Mouse (Mus musculus) adrenal gland, postnatal 0 days (tissue): ENCODE measurements around the gene Dnajc4. TPM values are rescaled to one million over a fixed set of nuclear protein-coding genes. Genes with fewer than 3 reads are reported as not detected.

Experiments used
- polyA plus RNA-seq: library from polyadenylated mRNA; unstranded; fragments of >200 nt; fragmentation: Nextera tagmentation; extraction: Ambion mirVana; gene quantifications from 2 replicates; pipeline ENCODE4 v1.2.1, GENCODE M21; 2015

Gene Dnajc4
- polyA plus RNA-seq, result 30.8 and 47.0 TPM in 2 replicates

GRCm38 (mm10) chr19:6992011-6992858 lies at the start of gene Dnajc4:
Gene Dnajc4, minus strand, starts transcription at chr19:6992572.

GRCm38 (mm10) chr19:7039841-7040636 lies 47.7 kb upstream of the Dnajc4 start, which contains the start of gene Stip1:
Gene Stip1, minus strand, starts transcription at chr19:7039967.

GRCm38 (mm10) chr19:7019191-7019590 lies 26.8 kb upstream of the Dnajc4 start, which contains the start of gene Fermt3:
Gene Fermt3, minus strand, starts transcription at chr19:7019469.

GRCm38 (mm10) chr19:6996006-6996405 lies 3.6 kb upstream of the Dnajc4 start, which contains the start of the genes Nudt22 and Trpt1:
Gene Nudt22, minus strand, starts transcription at chr19:6996117.
Gene Trpt1, plus strand, starts transcription at chr19:6996131.

GRCm38 (mm10) chr19:6987061-6987903 lies 5.1 kb downstream of the Dnajc4 start, which contains the start of gene Vegfb:
Gene Vegfb, minus strand, starts transcription at chr19:6987651.

GRCm38 (mm10) chr19:6980381-6981093 lies 11.8 kb downstream of the Dnajc4 start, which contains the start of gene Fkbp2:
Gene Fkbp2, minus strand, starts transcription at chr19:6980501.

GRCm38 (mm10) chr19:6975537-6976521 lies 16.5 kb downstream of the Dnajc4 start, which contains the start of gene Plcb3:
Gene Plcb3, minus strand, starts transcription at chr19:6976470.

GRCm38 (mm10) chr19:6974211-6975205 lies 17.9 kb downstream of the Dnajc4 start, which contains the start of gene Ppp1r14b:
Gene Ppp1r14b, plus strand, starts transcription at chr19:6974968.

GRCm38 (mm10) chr19:6942249-6942691 lies 50.1 kb downstream of the Dnajc4 start, which contains the start of gene Gpr137:
Gene Gpr137, minus strand, starts transcription at chr19:6942480.

GRCm38 (mm10) chr19:6941372-6942248 lies 50.8 kb downstream of the Dnajc4 start, which contains the start of gene Bad:
Gene Bad, plus strand, starts transcription at chr19:6941861.

Other genes starting within 250 kb of the Dnajc4 start
- gene Rps6ka4, start 151.9 kb downstream of the Dnajc4 start, polyA plus RNA-seq, result 14.0 and 22.7 TPM in 2 replicates
- gene Ccdc88b, start 134.4 kb downstream of the Dnajc4 start, polyA plus RNA-seq, result 0.80 and 0.82 TPM in 2 replicates
- gene Trmt112, start 82.9 kb downstream of the Dnajc4 start, polyA plus RNA-seq, result 97.2 and 142 TPM in 2 replicates
- 373 and 481 TPM in 2 replicates for gene Prdx5, start 82.5 kb downstream of the Dnajc4 start, polyA plus RNA-seq
- 11.7 and 11.8 TPM in 2 replicates for gene Esrra, start 70.8 kb downstream of the Dnajc4 start, polyA plus RNA-seq
- gene Catsperz, start 67.2 kb downstream of the Dnajc4 start, polyA plus RNA-seq, result 1.5 and 5.6 TPM in 2 replicates
- 0.55 and 0.68 TPM in 2 replicates for gene Kcnk4, start 58.1 kb downstream of the Dnajc4 start, polyA plus RNA-seq
- 117 and 144 TPM in 2 replicates for gene Bad, start 50.7 kb downstream of the Dnajc4 start, polyA plus RNA-seq
- gene Gpr137, start 50.1 kb downstream of the Dnajc4 start, polyA plus RNA-seq, result 36.1 and 50.1 TPM in 2 replicates
- gene Ppp1r14b, start 17.6 kb downstream of the Dnajc4 start, polyA plus RNA-seq, result 140 and 156 TPM in 2 replicates
- gene Plcb3, start 16.1 kb downstream of the Dnajc4 start, polyA plus RNA-seq, result 19.9 and 25.4 TPM in 2 replicates
- 128 and 174 TPM in 2 replicates for gene Fkbp2, start 12.1 kb downstream of the Dnajc4 start, polyA plus RNA-seq
- gene Vegfb, start 4.9 kb downstream of the Dnajc4 start, polyA plus RNA-seq, result 32.8 and 49.2 TPM in 2 replicates
- 33.0 and 55.2 TPM in 2 replicates for gene Nudt22, start 3.5 kb upstream of the Dnajc4 start, polyA plus RNA-seq
- 10.4 and 13.5 TPM in 2 replicates for gene Trpt1, start 3.6 kb upstream of the Dnajc4 start, polyA plus RNA-seq
- 8.6 and 12.4 TPM in 2 replicates for gene Fermt3, start 26.9 kb upstream of the Dnajc4 start, polyA plus RNA-seq
- 63.4 and 96.8 TPM in 2 replicates for gene Stip1, start 47.4 kb upstream of the Dnajc4 start, polyA plus RNA-seq
- gene Macrod1, start 64.2 kb upstream of the Dnajc4 start, polyA plus RNA-seq, result 20.7 and 38.8 TPM in 2 replicates
- gene Flrt1, start 113.2 kb upstream of the Dnajc4 start, polyA plus RNA-seq, result 2.6 and 4.1 TPM in 2 replicates
- gene Otub1, start 213.7 kb upstream of the Dnajc4 start, polyA plus RNA-seq, result 131 and 158 TPM in 2 replicates
- 1,475 and 1,664 TPM in 2 replicates for gene Cox8a, start 225.0 kb upstream of the Dnajc4 start, polyA plus RNA-seq
- gene Naa40, start 248.6 kb upstream of the Dnajc4 start, polyA plus RNA-seq, result 15.9 and 22.8 TPM in 2 replicates